Mouse (Mus musculus) intestine, embryonic 16.5 days (tissue): ENCODE measurements around the gene Xcr1. TPM values are rescaled to one million over a fixed set of nuclear protein-coding genes. Genes with fewer than 3 reads are reported as not detected.

Source experiments
- ATAC-seq: fragments of 200-750 bp; cut with Nextera tagmentation; 2 replicates; pipeline ENCODE4 v1.8.0; 2017; ENCODE audit warnings: moderate TSS enrichment, moderate library complexity
- H3K27ac ChIP-seq: fragments of 300-500 bp; sonication (generic); 2 replicates; pipeline ENCODE4 v1.5.1; 2014; ENCODE audit warnings: mild to moderate bottlenecking, low read length
- H3K27me3 ChIP-seq: fragments of 300-500 bp; sonication (generic); replicated peaks from 2 replicates; pipeline ENCODE4 v1.6.1; 2014; ENCODE audit warnings: low read length, control low read depth, mixed read lengths; ENCODE audit not compliant: control insufficient read depth, insufficient read depth
- H3K36me3 ChIP-seq: fragments of 300-500 bp; sonication (generic); 2 replicates; pipeline ENCODE4 v1.6.1; 2014; ENCODE audit warnings: low read length, control low read depth; ENCODE audit not compliant: control insufficient read depth, insufficient read depth
- H3K4me1 ChIP-seq: fragments of 300-500 bp; sonication (generic); 2 replicates; pipeline ENCODE4 v1.6.1; 2014; ENCODE audit warnings: low read length, control low read depth, mixed read lengths; ENCODE audit not compliant: control insufficient read depth, insufficient read depth
- H3K4me2 ChIP-seq: fragments of 300-500 bp; sonication (generic); 2 replicates; pipeline ENCODE4 v1.6.1; 2014; ENCODE audit warnings: low read depth, low read length, control low read depth
- H3K4me3 ChIP-seq: fragments of 300-500 bp; sonication (generic); 2 replicates; pipeline ENCODE4 v1.5.1; 2014; ENCODE audit warnings: mild to moderate bottlenecking, low read length
- H3K9ac ChIP-seq: fragments of 300-500 bp; sonication (generic); 2 replicates; pipeline ENCODE4 v1.6.1; 2014; ENCODE audit warnings: low read depth, low read length
- H3K9me3 ChIP-seq: fragments of 300-500 bp; sonication (generic); 2 replicates; pipeline ENCODE4 v1.6.1; 2016; ENCODE audit warnings: low read length, control low read depth; ENCODE audit not compliant: control insufficient read depth
- WGBS: fragments of 180-500 bp; shearing (Covaris S2); extraction: QIAGEN DNeasy Blood & Tissue Kit; methylation state at CpG from one replicate; pipeline ENCODE4 v1.1.7; 2014; 5-methylcytosine and 5-hydroxymethylcytosine counted together
- polyA plus RNA-seq: library from polyadenylated mRNA; unstranded; fragments of >200 nt; fragmentation: Nextera tagmentation; extraction: Ambion mirVana; gene quantifications from 2 replicates; pipeline ENCODE4 v1.2.1, GENCODE M21; 2015

The Xcr1 gene
- polyA plus RNA-seq, 1 experiment from 2014 or later, result 0.02 TPM

- Histone ChIP-seq H3K4me1 (no peaks in the 10 kb centered on the region), H3K9ac (no peak overlapping the region), H3K4me3 (no peak overlapping the region), H3K9me3 (no peaks in the 10 kb centered on the region), H3K27me3 (no peaks in the 10 kb centered on the region), H3K4me2 (no peak overlapping the region), H3K36me3 (peaks cover 14% of the 10 kb centered on the region), H3K27ac (no peak overlapping the region)
- ATAC-seq, result no peak
- WGBS, result 85% methylated on average over 3 of the region's 3 CpGs
These were observed 35.2 kb downstream of the Xcr1 start for GRCm38 (mm10) chr9:123826631-123827030.

- Histone ChIP-seq H3K4me2 (no peak overlapping the region), H3K27ac (no peak overlapping the region), H3K36me3 (peaks cover 14% of the 10 kb centered on the region; the same call in 1 of the 2 replicates), H3K9me3 (no peaks in the 10 kb centered on the region), H3K27me3 (no peaks in the 10 kb centered on the region), H3K4me3 (no peak overlapping the region), H3K9ac (no peak overlapping the region), H3K4me1 (no peaks in the 10 kb centered on the region)
- no peak for ATAC-seq
- 82% methylated on average over 2 of the region's 2 CpGs for WGBS
These were observed 43.2 kb downstream of the Xcr1 start for GRCm38 (mm10) chr9:123818601-123819000.

GRCm38 (mm10) chr9:123815996-123816395 is 45.8 kb downstream of the Xcr1 start:
- Histone ChIP-seq H3K4me1 (no peaks in the 10 kb centered on the region), H3K9me3 (no peaks in the 10 kb centered on the region), H3K4me2 (no peak overlapping the region), H3K9ac (no peak overlapping the region), H3K27me3 (no peaks in the 10 kb centered on the region), H3K4me3 (no peak overlapping the region), H3K36me3 (0 out of 2 replicates have a peak, but pooled peaks cover 7% of the 10 kb centered on the region), H3K27ac (no peak overlapping the region)
- no peak for ATAC-seq
- 85% methylated on average over 1 of the region's 1 CpGs for WGBS

GRCm38 (mm10) chr9:123815444-123815843 is 46.4 kb downstream of the Xcr1 start:
- WGBS, result 87% methylated on average over 3 of the region's 3 CpGs
- Histone ChIP-seq H3K27me3 (no peaks in the 10 kb centered on the region), H3K36me3 (0 out of 2 replicates have a peak, but pooled peaks cover 5% of the 10 kb centered on the region), H3K4me3 (no peak overlapping the region), H3K27ac (no peak overlapping the region), H3K9me3 (no peaks in the 10 kb centered on the region), H3K4me1 (no peaks in the 10 kb centered on the region), H3K4me2 (no peak overlapping the region), H3K9ac (no peak overlapping the region)
- ATAC-seq, result no peak

GRCm38 (mm10) chr9:123814821-123815220 is 47.0 kb downstream of the Xcr1 start:
- no peak for ATAC-seq
- Histone ChIP-seq H3K27ac (no peak overlapping the region), H3K9me3 (no peaks in the 10 kb centered on the region), H3K4me3 (no peak overlapping the region), H3K27me3 (no peaks in the 10 kb centered on the region), H3K4me1 (no peaks in the 10 kb centered on the region), H3K36me3 (0 out of 2 replicates have a peak, but pooled peaks cover 4% of the 10 kb centered on the region), H3K9ac (no peak overlapping the region), H3K4me2 (no peak overlapping the region)
- WGBS, result 85% methylated on average over 4 of the region's 4 CpGs

GRCm38 (mm10) chr9:123814326-123814725 is 47.5 kb downstream of the Xcr1 start:
- no peak overlapping the region for H3K4me3 ChIP-seq
- WGBS, result 81% methylated on average over 2 of the region's 2 CpGs
- no peak overlapping the region for H3K4me2 ChIP-seq
- no peak for ATAC-seq
- H3K27me3 ChIP-seq, result no peaks in the 10 kb centered on the region
- H3K27ac ChIP-seq, result no peak overlapping the region
- H3K9ac ChIP-seq, result no peak overlapping the region
- no peaks in the 10 kb centered on the region for H3K9me3 ChIP-seq
- H3K4me1 ChIP-seq, result no peaks in the 10 kb centered on the region
- H3K36me3 ChIP-seq, result 0 out of 2 replicates have a peak, but pooled peaks cover 4% of the 10 kb centered on the region

GRCm38 (mm10) chr9:123811831-123812230 is 50.0 kb downstream of the Xcr1 start:
- Histone ChIP-seq H3K36me3 (no peaks in the 10 kb centered on the region), H3K4me1 (no peaks in the 10 kb centered on the region), H3K9ac (no peak overlapping the region), H3K27me3 (no peaks in the 10 kb centered on the region), H3K4me2 (no peak overlapping the region), H3K9me3 (no peaks in the 10 kb centered on the region), H3K27ac (no peak overlapping the region), H3K4me3 (no peak overlapping the region)
- WGBS, result 94% methylated on average over 3 of the region's 3 CpGs
- ATAC-seq, result no peak

- Histone ChIP-seq H3K9ac (no peak overlapping the region), H3K4me3 (no peak overlapping the region), H3K9me3 (no peaks in the 10 kb centered on the region), H3K4me1 (no peaks in the 10 kb centered on the region), H3K36me3 (no peaks in the 10 kb centered on the region), H3K27ac (no peak overlapping the region), H3K27me3 (no peaks in the 10 kb centered on the region), H3K4me2 (no peak overlapping the region)
- ATAC-seq, result no peak
- 49% methylated on average over 7 of the region's 7 CpGs for WGBS
These were observed 53.2 kb downstream of the Xcr1 start for GRCm38 (mm10) chr9:123808583-123808982.

- H3K27ac ChIP-seq, result no peak within 1 kb of the TSS
- no peak within 1 kb of the TSS for H3K4me2 ChIP-seq
- no peaks in the 10 kb centered on the region for H3K27me3 ChIP-seq
- H3K4me3 ChIP-seq, result no peak within 1 kb of the TSS
- H3K4me1 ChIP-seq, result no peaks in the 10 kb centered on the region
- no peak within 1 kb of the TSS for H3K9ac ChIP-seq
- ATAC-seq, result no peak
- 92% methylated on average over 5 of the region's 5 CpGs for WGBS
- H3K36me3 ChIP-seq, result no peaks in the 10 kb centered on the region
- H3K9me3 ChIP-seq, result no peaks in the 10 kb centered on the region
These were observed 55.6 kb downstream of the Xcr1 start, which contains the start of gene Cxcr6 for GRCm38 (mm10) chr9:123806267-123806666. Gene Cxcr6, plus strand, starts transcription at chr9:123806475.

- Histone ChIP-seq H3K36me3 (peaks cover 3% of the 10 kb centered on the region; the same call in 1 of the 2 replicates), H3K4me2 (no peak overlapping the region), H3K4me1 (no peaks in the 10 kb centered on the region), H3K4me3 (no peak overlapping the region), H3K9ac (no peak overlapping the region), H3K27ac (no peak overlapping the region), H3K9me3 (no peaks in the 10 kb centered on the region), H3K27me3 (no peaks in the 10 kb centered on the region)
- WGBS, result 92% methylated on average over 2 of the region's 2 CpGs
- ATAC-seq, result no peak
These were observed 56.6 kb downstream of the Xcr1 start for GRCm38 (mm10) chr9:123805241-123805640.
